Mouse (Mus musculus): ENCODE measurements around the gene Tox2.

Gene Tox2

GRCm38 (mm10) chr2:163252645-163253044 lies 49.7 kb downstream of the Tox2 start:
- in situ Hi-C loops (cut with MboI; ENCODE audit: low sequenced_read_pairs): no loop called here

GRCm38 (mm10) chr2:163253248-163254099 lies 50.5 kb downstream of the Tox2 start:
- in situ Hi-C loops (cut with MboI; ENCODE audit: low sequenced_read_pairs): no loop called here

- in situ Hi-C loops (cut with MboI; ENCODE audit: low sequenced_read_pairs): no loop called here
Measured at GRCm38 (mm10) chr2:163254228-163254627, 51.3 kb downstream of the Tox2 start.

- in situ Hi-C loops (cut with MboI; ENCODE audit: low sequenced_read_pairs): no loop called here
Measured at GRCm38 (mm10) chr2:163256765-163257164, 53.8 kb downstream of the Tox2 start.

- in situ Hi-C loops (cut with MboI; ENCODE audit: low sequenced_read_pairs): no loop called here
Measured at GRCm38 (mm10) chr2:163261362-163262054, 58.6 kb downstream of the Tox2 start.

- in situ Hi-C loops (cut with MboI; ENCODE audit: low sequenced_read_pairs): no loop called here
Measured at GRCm38 (mm10) chr2:163262055-163262420, 59.1 kb downstream of the Tox2 start.

GRCm38 (mm10) chr2:163267097-163267496 lies 64.2 kb downstream of the Tox2 start:
- in situ Hi-C loops (cut with MboI; ENCODE audit: low sequenced_read_pairs): no loop called here

GRCm38 (mm10) chr2:163271581-163272492 lies 68.9 kb downstream of the Tox2 start:
- in situ Hi-C loops (cut with MboI; ENCODE audit: low sequenced_read_pairs): no loop called here

- in situ Hi-C loops (cut with MboI; ENCODE audit: low sequenced_read_pairs): no loop called here
Measured at GRCm38 (mm10) chr2:163273815-163274214, 70.9 kb downstream of the Tox2 start.

GRCm38 (mm10) chr2:163275986-163276385 lies 73.1 kb downstream of the Tox2 start:
- in situ Hi-C loops (cut with MboI; ENCODE audit: low sequenced_read_pairs): no loop called here

- in situ Hi-C loops (cut with MboI; ENCODE audit: low sequenced_read_pairs): no loop called here
Measured at GRCm38 (mm10) chr2:163277979-163278378, 75.1 kb downstream of the Tox2 start.

- in situ Hi-C loops (cut with MboI; ENCODE audit: low sequenced_read_pairs): no loop called here
Measured at GRCm38 (mm10) chr2:163280636-163281322, 77.9 kb downstream of the Tox2 start.

- in situ Hi-C loops (cut with MboI; ENCODE audit: low sequenced_read_pairs): no loop called here
Measured at GRCm38 (mm10) chr2:163284856-163285255, 81.9 kb downstream of the Tox2 start.

GRCm38 (mm10) chr2:163285335-163285734 lies 82.4 kb downstream of the Tox2 start:
- in situ Hi-C loops (cut with MboI; ENCODE audit: low sequenced_read_pairs): no loop called here

GRCm38 (mm10) chr2:163285762-163286161 lies 82.8 kb downstream of the Tox2 start:
- in situ Hi-C loops (cut with MboI; ENCODE audit: low sequenced_read_pairs): no loop called here

GRCm38 (mm10) chr2:163288881-163289379 lies 86.0 kb downstream of the Tox2 start:
- in situ Hi-C loops (cut with MboI; ENCODE audit: low sequenced_read_pairs): no loop called here

- in situ Hi-C loops (cut with MboI; ENCODE audit: low sequenced_read_pairs): no loop called here
Measured at GRCm38 (mm10) chr2:163296999-163297630, 94.2 kb downstream of the Tox2 start.

- in situ Hi-C loops (cut with MboI; ENCODE audit: low sequenced_read_pairs): no loop called here
Measured at GRCm38 (mm10) chr2:163300069-163301060, 97.4 kb downstream of the Tox2 start.

- in situ Hi-C loops (cut with MboI; ENCODE audit: low sequenced_read_pairs): no loop called here
Measured at GRCm38 (mm10) chr2:163301641-163302040, 98.7 kb downstream of the Tox2 start.

All from CH12F3 (cell line).